Mouse (Mus musculus) liver, embryonic 11.5 days (tissue): ENCODE data around the gene Gm49450. TPM values are rescaled to one million over a fixed set of nuclear protein-coding genes. Genes with fewer than 3 reads are reported as not detected.
"Not testable (repeated sequence)": the region's sequence is repeated elsewhere in the genome, so short reads cannot be mapped to it uniquely, and the experiment has no call there.

ENCODE experiments used
- ATAC-seq: fragments of 200-750 bp; cut with Nextera tagmentation; replicated peaks from 2 replicates; pipeline ENCODE4 v1.8.0; 2017; ENCODE audit warnings: moderate number of reproducible peaks, mild to moderate bottlenecking, moderate TSS enrichment, moderate library complexity; ENCODE audit not compliant: low FRiP score
- DNase-seq: peaks from one replicate; pipeline ENCODE4 v3.0.0-alpha.2; 2017; ENCODE audit warnings: low spot score
- H3K27ac ChIP-seq: fragments of 300-500 bp; sonication (generic); 2 replicates; pipeline ENCODE4 v1.5.1; 2014; ENCODE audit warnings: mild to moderate bottlenecking, low read depth, low read length, control low read depth
- H3K27me3 ChIP-seq: fragments of 300-500 bp; sonication (generic); replicated peaks from 2 replicates; pipeline ENCODE4 v1.6.1; 2014; ENCODE audit warnings: low read length, mixed read lengths; ENCODE audit not compliant: control insufficient read depth, insufficient read depth
- H3K36me3 ChIP-seq: fragments of 300-500 bp; sonication (generic); 2 replicates; pipeline ENCODE4 v1.6.1; 2014; ENCODE audit warnings: mild to moderate bottlenecking, low read length, moderate library complexity, mixed read lengths; ENCODE audit not compliant: control insufficient read depth, insufficient read depth
- H3K4me1 ChIP-seq: fragments of 300-500 bp; sonication (generic); replicated peaks from 2 replicates; pipeline ENCODE4 v1.6.1; 2014; ENCODE audit warnings: low read length, mixed read lengths; ENCODE audit not compliant: control insufficient read depth, insufficient read depth
- H3K4me2 ChIP-seq: fragments of 300-500 bp; sonication (generic); 2 replicates; pipeline ENCODE4 v1.6.1; 2014; ENCODE audit warnings: mild to moderate bottlenecking, control low read depth, moderate library complexity
- H3K4me3 ChIP-seq: fragments of 300-500 bp; sonication (generic); 2 replicates; pipeline ENCODE4 v1.5.1; 2014; ENCODE audit warnings: low read depth, low read length, control low read depth
- H3K9ac ChIP-seq: fragments of 300-500 bp; sonication (generic); 2 replicates; pipeline ENCODE4 v1.6.1; 2014; ENCODE audit warnings: low read depth, low read length, control low read depth
- H3K9me3 ChIP-seq: fragments of 300-500 bp; sonication (generic); 2 replicates; pipeline ENCODE4 v1.6.1; 2016; ENCODE audit warnings: low read length, inconsistent platforms, mixed read lengths; ENCODE audit not compliant: control insufficient read depth
- WGBS: fragments of 180-500 bp; shearing (Covaris S2); extraction: QIAGEN DNeasy Blood & Tissue Kit; methylation state at CpG from one replicate; pipeline ENCODE4 v1.1.7; 2014; 5-methylcytosine and 5-hydroxymethylcytosine counted together
- polyA plus RNA-seq: library from polyadenylated mRNA; unstranded; fragments of >200 nt; fragmentation: Nextera tagmentation; extraction: Ambion mirVana; gene quantifications from 2 replicates; pipeline ENCODE4 v1.2.1, GENCODE M21; 2014

Gm49450 gene
- polyA plus RNA-seq, 1 experiment from 2014 or later = not detected

- DNase-seq = no peak
- no peaks in the 10 kb centered on the region for H3K36me3 ChIP-seq
- peaks cover 5% of the 10 kb centered on the region; the same call in 1 of the 2 replicates for H3K4me1 ChIP-seq
- no peak overlapping the region for H3K27ac ChIP-seq
- no peak for ATAC-seq
- H3K9ac ChIP-seq = peak overlapping the region; percentile 51
- H3K4me3 ChIP-seq = peak overlapping the region; percentile 78
- peak overlapping the region; percentile 61 for H3K4me2 ChIP-seq
- WGBS = 45% methylated on average over 5 of the region's 5 CpGs
- no peaks in the 10 kb centered on the region for H3K9me3 ChIP-seq
- H3K27me3 ChIP-seq = no peaks in the 10 kb centered on the region
Observed at GRCm38 (mm10) chr15:98952063-98952455, 1.3 kb downstream of the Gm49450 start.

- H3K4me1 ChIP-seq, H3K27me3 ChIP-seq, H3K9me3 ChIP-seq, H3K27ac ChIP-seq, H3K36me3 ChIP-seq, ATAC-seq, DNase-seq, H3K9ac ChIP-seq: not testable (repeated sequence)
- WGBS = 94% methylated on average over 11 of the region's 15 CpGs
- peak overlapping the region; percentile 61 for H3K4me2 ChIP-seq
- peak overlapping the region; percentile 78 for H3K4me3 ChIP-seq
Observed at GRCm38 (mm10) chr15:98951122-98952062, 2.0 kb downstream of the Gm49450 start.

- Histone ChIP-seq H3K4me1 (peaks cover 5% of the 10 kb centered on the region; the same call in 1 of the 2 replicates), H3K4me2 (no peak overlapping the region), H3K36me3 (no peaks in the 10 kb centered on the region), H3K27me3 (no peaks in the 10 kb centered on the region), H3K27ac (no peak overlapping the region), H3K9me3 (no peaks in the 10 kb centered on the region), H3K4me3 (no peak overlapping the region), H3K9ac (no peak overlapping the region)
- ATAC-seq (no peak), DNase-seq (no peak)
- WGBS = 76% methylated on average over 3 of the region's 3 CpGs
Observed at GRCm38 (mm10) chr15:98949607-98949892, 3.8 kb downstream of the Gm49450 start.

GRCm38 (mm10) chr15:98948857-98949606, 4.3 kb downstream of the Gm49450 start:
- no peak overlapping the region for H3K4me2 ChIP-seq

GRCm38 (mm10) chr15:98948382-98948781, 5.0 kb downstream of the Gm49450 start:
- Histone ChIP-seq H3K27me3 (no peaks in the 10 kb centered on the region), H3K4me3 (no peak overlapping the region)
- ATAC-seq = no peak

More at GRCm38 (mm10) chr15:98948857-98949606, 4.3 kb downstream of the Gm49450 start:
- ATAC-seq = no peak
- peaks cover 5% of the 10 kb centered on the region; the same call in 1 of the 2 replicates for H3K4me1 ChIP-seq
- no peaks in the 10 kb centered on the region for H3K27me3 ChIP-seq
- no peak overlapping the region for H3K9ac ChIP-seq
- H3K27ac ChIP-seq = no peak overlapping the region
- DNase-seq = no peak
- no peaks in the 10 kb centered on the region for H3K9me3 ChIP-seq
- H3K4me3 ChIP-seq = no peak overlapping the region
- WGBS = 77% methylated on average over 6 of the region's 6 CpGs
- no peaks in the 10 kb centered on the region for H3K36me3 ChIP-seq

GRCm38 (mm10) chr15:98947884-98948283, 5.5 kb downstream of the Gm49450 start:
- H3K27me3 ChIP-seq = no peaks in the 10 kb centered on the region
- H3K4me2 ChIP-seq = no peak overlapping the region
- WGBS = 62% methylated on average over 3 of the region's 3 CpGs
- H3K4me3 ChIP-seq = no peak overlapping the region
- no peak overlapping the region for H3K27ac ChIP-seq
- peaks cover 5% of the 10 kb centered on the region; the same call in 1 of the 2 replicates for H3K4me1 ChIP-seq
- no peaks in the 10 kb centered on the region for H3K36me3 ChIP-seq
- no peak for ATAC-seq
- DNase-seq = no peak
- H3K9ac ChIP-seq = no peak overlapping the region
- H3K9me3 ChIP-seq = no peaks in the 10 kb centered on the region

More at GRCm38 (mm10) chr15:98948382-98948781, 5.0 kb downstream of the Gm49450 start:
- Histone ChIP-seq H3K4me1 (peaks cover 5% of the 10 kb centered on the region; the same call in 1 of the 2 replicates), H3K27ac (no peak overlapping the region), H3K9me3 (no peaks in the 10 kb centered on the region), H3K4me2 (no peak overlapping the region), H3K36me3 (no peaks in the 10 kb centered on the region), H3K9ac (no peak overlapping the region)
- no peak for DNase-seq

GRCm38 (mm10) chr15:98943133-98943532, 10.2 kb downstream of the Gm49450 start:
- WGBS = 72% methylated on average over 4 of the region's 4 CpGs
- no peak for DNase-seq
- Histone ChIP-seq H3K36me3 (no peaks in the 10 kb centered on the region), H3K4me2 (no peak overlapping the region), H3K4me1 (no peaks in the 10 kb centered on the region), H3K27ac (no peak overlapping the region), H3K27me3 (no peaks in the 10 kb centered on the region), H3K9ac (no peak overlapping the region), H3K4me3 (no peak overlapping the region), H3K9me3 (no peaks in the 10 kb centered on the region)
- no peak for ATAC-seq

GRCm38 (mm10) chr15:98942081-98942480, 11.3 kb downstream of the Gm49450 start:
- no peak overlapping the region for H3K4me2 ChIP-seq
- no peak overlapping the region for H3K4me3 ChIP-seq
- no peaks in the 10 kb centered on the region for H3K4me1 ChIP-seq
- ATAC-seq (no peak), DNase-seq (no peak)
- no peaks in the 10 kb centered on the region for H3K9me3 ChIP-seq
- H3K27me3 ChIP-seq = no peaks in the 10 kb centered on the region
- WGBS = 87% methylated on average over 4 of the region's 4 CpGs
- H3K9ac ChIP-seq = no peak overlapping the region
- H3K36me3 ChIP-seq = no peaks in the 10 kb centered on the region
- H3K27ac ChIP-seq = no peak overlapping the region
